Mouse (Mus musculus) thymus, adult 2 months (tissue): ENCODE results near the gene Tmem184b.

Experiments used
- CTCF ChIP-seq: fragments of 200-500 bp; IDR thresholded peaks from 2 replicates; pipeline ENCODE4 v1.5.1; 2012; ENCODE audit warnings: mild to moderate bottlenecking, control low read depth, low read length, moderate library complexity, borderline replicate concordance; ENCODE audit not compliant: control insufficient read depth, poor library complexity, insufficient read depth; ENCODE audit errors: extremely low read depth
- POLR2A ChIP-seq: fragments of 200-500 bp; IDR thresholded peaks from 2 replicates; pipeline ENCODE4 v1.6.1; 2012; ENCODE audit warnings: mild to moderate bottlenecking, low read length, control low read depth, moderate library complexity; ENCODE audit not compliant: control insufficient read depth, poor library complexity, insufficient read depth; ENCODE audit errors: extremely low read depth

DNA sequence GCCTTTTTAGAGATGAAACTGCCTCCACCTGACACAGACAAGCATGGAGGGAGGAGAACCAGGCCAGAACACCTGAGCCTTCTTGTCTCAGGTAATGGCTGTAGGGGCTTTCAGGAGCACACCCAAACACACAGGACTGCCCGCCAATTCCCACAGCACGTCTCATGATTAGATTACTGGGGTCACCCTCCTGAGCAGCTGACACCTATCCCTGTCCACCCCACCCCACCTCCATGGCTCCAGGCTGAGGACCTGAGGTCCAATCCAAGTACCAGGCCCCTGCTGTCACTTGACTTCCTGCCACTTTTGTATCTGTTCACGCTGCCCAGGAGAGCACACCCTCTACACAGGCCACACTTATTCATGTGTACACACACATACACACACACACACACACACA lies 77.6 kb downstream of the Tmem184b start:
- no peak for TF ChIP-seq POLR2A
- TF ChIP-seq CTCF: no peak
